Mouse (Mus musculus) CH12.LX (cell line): ENCODE results near the gene Fitm2. TPM values are rescaled to one million over a fixed set of nuclear protein-coding genes. Genes with fewer than 3 reads are reported as not detected.

Experiments
- DNase-seq: peaks from one replicate; pipeline ENCODE4 v3.0.0-alpha.2; 2013; ENCODE audit errors: extremely low read depth
- H3K27ac ChIP-seq: 2 replicates; pipeline ENCODE4 v1.5.1; 2012; ENCODE audit warnings: low read depth, mild to moderate bottlenecking, control low read depth, moderate library complexity; ENCODE audit not compliant: insufficient read depth
- H3K27me3 ChIP-seq: replicated peaks from 2 replicates; pipeline ENCODE3; 2012; ENCODE audit warnings: inconsistent platforms
- H3K36me3 ChIP-seq, 2 experiments: replicated peaks in 1 of 2; 2 replicates each; pipeline versions ENCODE3 to v1.6.1; 2012; ENCODE audit warnings: inconsistent platforms in 1 of 2, low read length in 1 of 2, mild to moderate bottlenecking in 1 of 2, mixed read lengths in 1 of 2, moderate library complexity in 1 of 2; ENCODE audit not compliant: control insufficient read depth in 1 of 2, insufficient read depth in 1 of 2
- H3K4me1 ChIP-seq, 2 experiments: 2 replicates each; pipeline ENCODE4 v1.6.1; 2012; ENCODE audit warnings: inconsistent platforms in 1 of 2, moderate library complexity in 1 of 2; ENCODE audit not compliant: insufficient read depth in 2 of 2, control insufficient read depth in 1 of 2
- H3K4me2 ChIP-seq: 2 replicates; pipeline ENCODE4 v1.6.1; 2012; ENCODE audit warnings: low read depth, mild to moderate bottlenecking, control low read depth; ENCODE audit not compliant: poor library complexity, insufficient read depth, severe bottlenecking
- H3K4me3 ChIP-seq, 3 experiments: fragments of 150-350 bp in 1 of 3; sonication (generic) in 1 of 3; replicated peaks in 1 of 3; 2 replicates each; pipeline versions ENCODE3 to v1.5.1; 2011 to 2012; ENCODE audit warnings: low read depth in 2 of 3, low read length in 2 of 3, mild to moderate bottlenecking in 2 of 3, moderate library complexity in 2 of 3, control low read depth in 1 of 3, improper control_type of control experiment in 1 of 3, inconsistent platforms in 1 of 3, mixed read lengths in 1 of 3; ENCODE audit not compliant: poor library complexity in 1 of 3
- H3K79me2 ChIP-seq: replicated peaks from 2 replicates; pipeline ENCODE4 v1.6.1; 2012; ENCODE audit warnings: mild to moderate bottlenecking, moderate library complexity; ENCODE audit not compliant: control insufficient read depth, poor library complexity, insufficient read depth, severe bottlenecking; ENCODE audit errors: extremely low read depth
- H3K9ac ChIP-seq: 2 replicates; pipeline ENCODE4 v1.6.1; 2012; ENCODE audit warnings: low read depth, mild to moderate bottlenecking, control low read depth, moderate library complexity; ENCODE audit not compliant: insufficient read depth
- H3K9me3 ChIP-seq: replicated peaks from 2 replicates; pipeline ENCODE3; 2012; ENCODE audit warnings: low read length, inconsistent platforms, mixed read lengths
- CHD1 ChIP-seq: IDR thresholded peaks from 2 replicates; pipeline ENCODE4 v1.6.1; 2012; ENCODE audit warnings: low read depth, low read length, improper control_type of control experiment, inconsistent platforms
- CHD2 ChIP-seq: IDR thresholded peaks from 2 replicates; pipeline ENCODE4 v1.6.1; 2011; ENCODE audit warnings: low read length, improper control_type of control experiment
- CTCF ChIP-seq, 2 experiments: IDR thresholded peaks in 1 of 2; conservative IDR thresholded peaks in 1 of 2; 2 replicates each; pipeline ENCODE4 v1.5.1; 2011 to 2012; ENCODE audit warnings: low read depth in 2 of 2, low read length in 2 of 2, improper control_type of control experiment in 1 of 2, inconsistent platforms in 1 of 2, mild to moderate bottlenecking in 1 of 2, moderate library complexity in 1 of 2
- E2F4 ChIP-seq: IDR thresholded peaks from 2 replicates; pipeline ENCODE4 v1.6.1; 2011; ENCODE audit warnings: low read depth, low read length, improper control_type of control experiment; ENCODE audit not compliant: insufficient replicate concordance
- ELF1 ChIP-seq: IDR thresholded peaks from 2 replicates; pipeline ENCODE4 v1.6.1; 2014; ENCODE audit warnings: low read depth, mild to moderate bottlenecking, inconsistent platforms, low read length, improper control_type of control experiment
- EP300 ChIP-seq: IDR thresholded peaks from 2 replicates; pipeline ENCODE4 v1.6.1; 2011; ENCODE audit warnings: low read length, improper control_type of control experiment
- ETS1 ChIP-seq: conservative IDR thresholded peaks from 2 replicates; pipeline ENCODE4 v1.6.1; 2012; ENCODE audit warnings: low read depth, mild to moderate bottlenecking, inconsistent platforms, low read length, improper control_type of control experiment, moderate library complexity
- GABPA ChIP-seq: IDR thresholded peaks from 2 replicates; pipeline ENCODE4 v1.6.1; 2012; ENCODE audit warnings: low read depth, low read length, improper control_type of control experiment, inconsistent platforms; ENCODE audit not compliant: insufficient replicate concordance
- HCFC1 ChIP-seq: IDR thresholded peaks from 2 replicates; pipeline ENCODE4 v1.6.1; 2012; ENCODE audit warnings: low read depth, mild to moderate bottlenecking, inconsistent platforms, low read length, improper control_type of control experiment
- JUN ChIP-seq: IDR thresholded peaks from 2 replicates; pipeline ENCODE4 v1.6.1; 2011; ENCODE audit warnings: low read depth, mild to moderate bottlenecking, low read length, improper control_type of control experiment, moderate library complexity; ENCODE audit not compliant: insufficient read depth
- JUND ChIP-seq: conservative IDR thresholded peaks from 2 replicates; pipeline ENCODE4 v1.6.1; 2011; ENCODE audit warnings: low read depth, low read length, improper control_type of control experiment
- KAT2A ChIP-seq: IDR thresholded peaks from 2 replicates; pipeline ENCODE4 v1.6.1; 2012; ENCODE audit warnings: low read length, improper control_type of control experiment, inconsistent platforms; ENCODE audit not compliant: insufficient replicate concordance
- MAFK ChIP-seq: IDR thresholded peaks from 2 replicates; pipeline ENCODE4 v1.6.1; 2011; ENCODE audit warnings: low read length, improper control_type of control experiment; ENCODE audit not compliant: insufficient replicate concordance
- MAX ChIP-seq: IDR thresholded peaks from 2 replicates; pipeline ENCODE4 v1.6.1; 2011; ENCODE audit warnings: low read length, improper control_type of control experiment
- MAZ ChIP-seq: IDR thresholded peaks from 2 replicates; pipeline ENCODE4 v1.6.1; 2012; ENCODE audit warnings: low read depth, mild to moderate bottlenecking, inconsistent platforms, low read length, improper control_type of control experiment, moderate library complexity
- MEF2A ChIP-seq: IDR thresholded peaks from 2 replicates; pipeline ENCODE4 v1.6.1; 2014; ENCODE audit warnings: low read depth, mild to moderate bottlenecking, inconsistent platforms, low read length, improper control_type of control experiment, borderline replicate concordance
- MXI1 ChIP-seq: IDR thresholded peaks from 2 replicates; pipeline ENCODE4 v1.6.1; 2011; ENCODE audit warnings: mild to moderate bottlenecking, low read depth, low read length, improper control_type of control experiment
- NELFE ChIP-seq: IDR thresholded peaks from 2 replicates; pipeline ENCODE4 v1.6.1; 2011; ENCODE audit warnings: low read depth, low read length, improper control_type of control experiment
- PAX5 ChIP-seq: IDR thresholded peaks from 2 replicates; pipeline ENCODE4 v1.6.1; 2012; ENCODE audit warnings: low read length, inconsistent platforms, mixed read lengths
- POLR2A ChIP-seq: IDR thresholded peaks from 2 replicates; pipeline ENCODE4 v1.6.1; 2011; ENCODE audit warnings: low read depth, mild to moderate bottlenecking, improper control_type of control experiment, low read length
- POLR2AphosphoS2 ChIP-seq: IDR thresholded peaks from 2 replicates; pipeline ENCODE4 v1.6.1; 2011; ENCODE audit warnings: low read depth, low read length, improper control_type of control experiment
- RAD21 ChIP-seq: IDR thresholded peaks from 2 replicates; pipeline ENCODE4 v1.6.1; 2011; ENCODE audit warnings: low read depth, mild to moderate bottlenecking, low read length, improper control_type of control experiment, moderate library complexity
- TCF12 ChIP-seq: IDR thresholded peaks from 2 replicates; pipeline ENCODE4 v1.6.1; 2014; ENCODE audit warnings: low read depth, mild to moderate bottlenecking, inconsistent platforms, low read length, improper control_type of control experiment
- USF1 ChIP-seq: IDR thresholded peaks from 2 replicates; pipeline ENCODE4 v1.6.1; 2014; ENCODE audit warnings: low read depth, mild to moderate bottlenecking, inconsistent platforms, low read length, improper control_type of control experiment
- USF2 ChIP-seq: conservative IDR thresholded peaks from 2 replicates; pipeline ENCODE4 v1.6.1; 2011; ENCODE audit warnings: low read depth, low read length, improper control_type of control experiment
- ZC3H11A ChIP-seq: IDR thresholded peaks from 2 replicates; pipeline ENCODE4 v1.6.1; 2012; ENCODE audit warnings: low read depth, mild to moderate bottlenecking, inconsistent platforms, low read length, improper control_type of control experiment
- ZKSCAN1 ChIP-seq: IDR thresholded peaks from 2 replicates; pipeline ENCODE4 v1.6.1; 2012; ENCODE audit warnings: low read depth, inconsistent platforms, low read length, improper control_type of control experiment, borderline replicate concordance
- dilution Hi-C: fragments of 300-500 bp; cut with MboI; formaldehyde crosslinking; loops from 2 replicates; pipeline ENCODE4 v1.14.3; 2020; ENCODE audit warnings: low sequenced_read_pairs; ENCODE audit not compliant: extremely low pct_unique_long_range_greater_than_20kb, extremely low pct_ligation_motif_present
- in situ Hi-C: fragments of 300-500 bp; cut with MboI; formaldehyde crosslinking; loops from 3 replicates; pipeline ENCODE4 v1.14.3; 2019; ENCODE audit warnings: low sequenced_read_pairs, low pct_ligation_motif_present, low pct_unique_long_range_greater_than_20kb, mixed read lengths
- polyA plus RNA-seq: library from polyadenylated mRNA; unstranded; fragments of >175 nt; gene quantifications from 2 replicates; pipeline ENCODE4 v1.2.1, GENCODE M21; 2012; ENCODE audit warnings: low read depth; ENCODE audit not compliant: insufficient read length
- total RNA-seq, 2 experiments: library from RNA; depleted of rRNA; stranded (reverse); fragments of 300-350 nt in 1 of 2; fragments of >200 nt in 1 of 2; gene quantifications; 2 replicates each; pipeline ENCODE4 v1.2.3; 2012 to 2014

Fitm2 gene
- total and polyA plus RNA-seq, 3 experiments = 3.9 to 5.5 (median 5.0) TPM

DNA sequence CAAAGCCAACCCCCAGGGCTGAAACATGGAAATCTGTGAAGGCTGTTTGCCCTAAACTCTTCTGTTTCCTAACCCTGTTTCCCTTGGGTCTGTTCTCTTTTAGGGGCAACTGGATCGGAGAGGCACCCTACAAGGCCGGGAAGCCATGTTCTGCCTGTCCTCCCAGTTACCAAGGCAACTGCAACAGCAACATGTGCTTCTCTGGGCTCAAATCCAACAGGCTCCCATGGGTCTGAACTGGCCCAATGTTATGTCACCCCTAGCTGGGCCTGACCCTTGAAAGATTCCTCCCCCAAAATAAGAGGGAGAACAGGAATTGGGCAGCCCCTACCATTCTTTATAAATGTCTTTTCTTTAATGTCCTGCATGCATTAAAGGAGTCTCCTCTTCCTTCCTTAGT is 29.8 kb upstream of the Fitm2 start:
- no peak overlapping the region for H3K4me2 ChIP-seq
- H3K27ac ChIP-seq = no peak overlapping the region
- H3K9me3 ChIP-seq = peaks cover 3% of the 10 kb centered on the region
- peaks cover 89% of the 10 kb centered on the region for H3K27me3 ChIP-seq
- no peak for DNase-seq
- no peaks in the 10 kb centered on the region for H3K79me2 ChIP-seq
- no peak overlapping the region for H3K4me3 ChIP-seq
- no peaks in the 10 kb centered on the region for H3K36me3 ChIP-seq
- in situ Hi-C loops = no loop called here
- H3K4me1 ChIP-seq = no peaks in the 10 kb centered on the region
- H3K9ac ChIP-seq = no peak overlapping the region
- dilution Hi-C loops = no loop called here
- TF ChIP-seq USF2 (no peak), GABPA (no peak), CHD2 (no peak), MXI1 (no peak), JUN (no peak), ZC3H11A (no peak), JUND (no peak), PAX5 (no peak), CTCF (conservative IDR thresholded peaks at IDR 0.05 in 1 of 2, IDR thresholded peaks at IDR 0.05 in 1 of 2; ENCODE audit: low read depth in 2 of 2, low read length in 2 of 2) (no peak), E2F4 (no peak), CHD1 (no peak), NELFE (no peak), TCF12 (no peak), MEF2A (no peak), EP300 (no peak), MAZ (no peak), ELF1 (no peak), ZKSCAN1 (no peak), KAT2A (no peak)
- TF ChIP-seq, all 38 proteins: peak for 0

DNA sequence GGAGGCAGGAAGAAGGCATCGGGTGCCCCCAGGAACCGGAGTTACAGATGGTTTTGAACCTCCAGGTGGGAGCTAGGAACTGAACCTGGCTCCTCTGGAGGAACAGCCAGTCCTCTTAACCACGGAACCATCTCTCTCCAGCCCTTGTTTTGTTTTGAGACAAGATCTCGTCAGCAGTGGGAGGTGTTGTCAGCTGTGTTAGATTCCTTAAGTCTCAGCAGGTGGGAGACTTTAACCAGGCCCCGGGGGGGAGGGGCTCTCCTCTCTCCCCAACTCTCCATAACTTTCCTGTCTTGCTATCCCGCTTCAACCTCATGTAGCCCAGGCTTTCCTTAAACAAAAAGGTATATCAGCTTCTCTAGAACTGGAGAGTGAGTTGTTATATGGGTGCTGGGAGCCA is 22.0 kb upstream of the Fitm2 start:
- no peaks in the 10 kb centered on the region for H3K79me2 ChIP-seq
- no peaks in the 10 kb centered on the region for H3K36me3 ChIP-seq
- H3K9me3 ChIP-seq = peaks cover 3% of the 10 kb centered on the region
- dilution Hi-C loops (no loop called here), in situ Hi-C loops (no loop called here)
- no peak overlapping the region for H3K27ac ChIP-seq
- H3K9ac ChIP-seq = no peak overlapping the region
- H3K4me3 ChIP-seq = no peak overlapping the region
- no peak for DNase-seq
- peaks cover 91% of the 10 kb centered on the region for H3K27me3 ChIP-seq
- H3K4me1 ChIP-seq = peaks cover 0 to 3% of the 10 kb centered on the region in 2 experiments; a peak in 1 of 4 replicates
- no peak overlapping the region for H3K4me2 ChIP-seq
- TF ChIP-seq MEF2A (no peak), MAX (no peak), HCFC1 (no peak), MAFK (no peak), GABPA (no peak), JUND (no peak), MAZ (no peak), ETS1 (no peak), USF1 (no peak), POLR2AphosphoS2 (no peak), PAX5 (no peak), CHD1 (no peak), EP300 (no peak), RAD21 (no peak), CTCF (conservative IDR thresholded peaks at IDR 0.05 in 1 of 2, IDR thresholded peaks at IDR 0.05 in 1 of 2; ENCODE audit: low read depth in 2 of 2, low read length in 2 of 2) (no peak), USF2 (no peak), POLR2A (no peak)
